Mouse (Mus musculus): ENCODE results near the gene Hist1h2ad. TPM values are rescaled to one million over a fixed set of nuclear protein-coding genes. Genes with fewer than 3 reads are reported as not detected.
"Not testable (repeated sequence)": the region's sequence is repeated elsewhere in the genome, so short reads cannot be mapped to it uniquely, and the experiment has no call there.

The Hist1h2ad gene
- polyA plus RNA-seq, 1 experiment from 2014 or later: 1.2 TPM

DNA sequence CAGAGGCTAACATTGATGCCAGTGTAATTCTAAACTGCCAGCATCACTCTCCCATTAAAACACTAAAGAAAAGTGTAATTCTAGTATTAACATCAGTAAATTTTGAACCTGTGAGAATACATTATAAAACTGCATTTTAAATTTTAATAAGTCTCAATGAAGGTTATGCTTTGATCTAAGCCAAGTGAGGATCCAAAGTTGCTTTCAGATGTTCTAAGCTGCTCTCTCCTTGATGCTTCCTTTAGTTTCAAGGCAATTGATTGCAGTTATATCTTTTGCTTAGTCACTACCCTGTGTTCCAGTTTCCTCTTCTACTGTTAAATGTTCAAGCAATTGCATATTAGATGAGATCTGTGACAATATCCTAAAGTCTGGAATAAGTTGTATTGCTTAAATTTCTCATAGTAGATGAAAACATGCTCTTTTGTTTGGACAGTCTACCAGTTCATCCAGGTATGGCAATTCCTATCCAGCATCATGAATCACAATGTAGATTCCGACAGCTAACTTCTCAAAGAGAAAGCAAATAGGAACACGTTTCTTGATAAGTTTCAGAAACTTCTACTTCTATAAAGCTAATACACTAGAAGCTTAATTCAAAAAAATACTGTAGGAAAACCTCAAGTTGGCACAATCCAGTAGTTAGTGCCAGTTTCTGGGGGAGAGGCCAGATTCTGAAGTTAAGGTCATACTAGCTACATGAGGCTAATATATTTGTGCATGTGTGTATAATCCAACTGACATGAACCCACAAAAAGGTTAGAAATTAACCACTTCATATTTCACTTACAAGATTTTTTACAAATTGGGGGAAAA is 1.8 kb upstream of the Hist1h2ad start:
- Histone ChIP-seq H3K27ac (ENCODE audit: low read length) (peak overlapping the region; percentile 96), H3K36me3 (ENCODE audit: control insufficient read depth, insufficient read depth) (no peaks in the 10 kb centered on the region), H3K9me3 (replicated peaks; ENCODE audit: control insufficient read depth, low read length) (no peaks in the 10 kb centered on the region), H3K9ac (ENCODE audit: low read length) (peak overlapping the region; percentile 76), H3K4me2 (ENCODE audit: low read depth, low read length) (peak overlapping the region; percentile 77), H3K4me1 (ENCODE audit: control insufficient read depth, insufficient read depth, low read length) (peaks cover 30% of the 10 kb centered on the region), H3K27me3 (ENCODE audit: control insufficient read depth, insufficient read depth, low read length) (no peaks in the 10 kb centered on the region), H3K4me3 (ENCODE audit: low read length) (peak overlapping the region; percentile 59)
- ATAC-seq (replicated peaks; ENCODE audit: extremely low read depth, insufficient read depth, low FRiP score): no peak
- 36% methylated on average over 2 of the region's 2 CpGs for WGBS

DNA sequence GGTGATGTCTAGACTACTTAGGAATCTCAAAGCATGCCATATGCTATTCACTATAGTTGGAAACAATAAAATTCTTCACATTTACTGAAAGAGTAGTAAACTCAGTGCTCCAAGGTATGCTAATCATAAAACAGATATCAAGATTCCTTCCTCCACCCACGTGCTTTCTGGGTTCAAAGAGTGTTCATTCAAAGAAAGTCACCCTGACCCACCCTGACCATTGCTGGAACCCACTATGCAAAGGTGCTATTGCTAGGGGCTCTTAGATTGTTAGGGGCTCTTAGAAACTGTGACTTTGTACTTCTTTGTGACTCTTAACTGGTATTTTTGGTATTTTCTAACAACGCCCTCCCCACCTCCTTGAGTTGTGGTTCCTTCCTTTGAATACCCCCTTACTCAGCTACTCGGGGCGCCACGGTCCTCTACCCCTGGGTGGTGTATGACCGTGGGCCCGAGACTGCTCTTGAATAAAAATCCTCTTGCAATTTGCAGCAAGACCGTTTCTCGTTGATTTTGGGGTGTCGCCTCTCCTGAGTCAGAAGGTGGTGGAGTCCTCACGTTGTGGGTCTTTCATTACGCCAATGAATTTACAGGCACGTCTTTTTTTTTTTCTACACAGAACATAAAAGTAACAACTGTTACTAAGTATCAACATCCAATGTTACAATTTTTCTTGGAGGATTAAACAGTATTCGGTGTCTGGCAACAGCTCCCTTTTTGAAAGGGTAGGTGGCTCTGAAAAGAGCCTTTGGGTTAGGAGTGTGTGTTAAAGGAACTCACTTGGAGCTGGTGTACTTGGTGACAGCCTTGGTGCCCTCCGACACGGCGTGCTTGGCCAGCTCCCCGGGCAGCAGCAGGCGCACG is 915 bp upstream of the Hist1h2ad start:
- 16% methylated on average over 18 of the region's 20 CpGs for WGBS
- Histone ChIP-seq H3K9ac (ENCODE audit: low read length) (peak overlapping the region; percentile 76), H3K4me1 (ENCODE audit: control insufficient read depth, insufficient read depth, low read length) (peaks cover 30% of the 10 kb centered on the region), H3K27ac (ENCODE audit: low read length) (peak overlapping the region; percentile 83), H3K4me2 (ENCODE audit: low read depth, low read length) (peak overlapping the region; percentile 77), H3K4me3 (ENCODE audit: low read length) (peak overlapping the region; percentile 47)
- not testable (repeated sequence) for H3K36me3 ChIP-seq (ENCODE audit: control insufficient read depth, insufficient read depth); H3K27me3 ChIP-seq (ENCODE audit: control insufficient read depth, insufficient read depth, low read length); ATAC-seq (replicated peaks; ENCODE audit: extremely low read depth, insufficient read depth, low FRiP score); H3K9me3 ChIP-seq (replicated peaks; ENCODE audit: control insufficient read depth, low read length)

DNA sequence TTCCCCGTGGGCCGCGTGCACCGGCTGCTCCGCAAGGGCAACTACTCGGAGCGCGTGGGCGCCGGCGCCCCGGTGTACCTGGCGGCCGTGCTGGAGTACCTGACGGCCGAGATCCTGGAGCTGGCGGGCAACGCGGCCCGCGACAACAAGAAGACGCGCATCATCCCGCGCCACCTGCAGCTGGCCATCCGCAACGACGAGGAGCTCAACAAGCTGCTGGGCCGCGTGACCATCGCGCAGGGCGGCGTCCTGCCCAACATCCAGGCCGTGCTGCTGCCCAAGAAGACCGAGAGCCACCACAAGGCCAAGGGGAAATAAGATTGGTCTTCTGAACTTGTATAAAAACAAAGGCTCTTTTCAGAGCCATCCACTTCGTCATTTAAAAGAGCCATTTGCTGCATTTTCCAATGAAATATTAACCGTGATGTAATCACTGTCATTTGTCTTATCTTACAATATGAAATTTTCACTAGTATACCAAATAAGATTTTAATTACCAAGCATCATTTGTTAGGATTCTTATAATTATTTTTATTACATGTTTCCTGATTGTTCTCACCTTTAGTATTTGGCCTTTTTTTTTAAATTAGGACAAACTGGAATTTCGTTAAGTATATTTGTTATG is 477 bp downstream of the Hist1h2ad start:
- not testable (repeated sequence) for ATAC-seq (replicated peaks; ENCODE audit: extremely low read depth, insufficient read depth, low FRiP score)
- 3% methylated on average over 8 of the region's 39 CpGs for WGBS

DNA sequence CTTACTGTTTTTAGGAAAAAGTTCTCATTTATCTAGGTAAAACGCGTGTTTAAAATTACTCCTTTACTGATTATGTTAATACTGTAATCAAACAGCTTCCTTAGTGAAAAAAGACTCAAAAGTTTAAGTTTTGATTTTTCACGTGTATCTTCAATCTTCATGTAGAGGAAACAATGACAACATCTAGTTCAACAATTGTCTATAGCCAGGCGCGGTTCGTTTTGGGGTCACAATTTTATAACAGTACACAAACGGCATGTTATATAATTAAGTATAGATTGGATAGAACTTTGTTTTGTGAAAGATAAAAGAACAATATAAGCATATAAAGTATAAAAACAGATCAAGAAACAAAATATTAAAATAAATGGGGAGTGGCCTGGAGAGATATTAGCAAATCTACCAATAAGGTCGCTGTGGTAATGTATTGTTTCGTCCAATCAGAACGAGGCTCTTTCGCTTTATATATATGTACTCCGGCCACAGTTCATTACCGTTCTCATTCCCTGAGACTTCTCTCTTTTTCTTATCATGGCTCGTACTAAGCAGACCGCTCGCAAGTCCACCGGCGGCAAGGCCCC is 1.2 kb downstream of the Hist1h2ad start, which contains the start of gene Hist1h3d:
TSS of gene Hist1h3d (plus strand) at position 493 of the 581 bp plus-strand sequence.
- H3K36me3 ChIP-seq (ENCODE audit: control insufficient read depth, insufficient read depth): no peaks in the 10 kb centered on the region
- 2% methylated on average over 17 of the region's 18 CpGs for WGBS

More for the DNA sequence above, 477 bp downstream of the Hist1h2ad start:
- Histone ChIP-seq H3K27ac (ENCODE audit: low read length) (peak overlapping the region; percentile 83), H3K4me2 (ENCODE audit: low read depth, low read length) (peak overlapping the region; percentile 77), H3K9ac (ENCODE audit: low read length) (peak overlapping the region; percentile 57; the same call in 1 of the 2 replicates), H3K4me1 (ENCODE audit: control insufficient read depth, insufficient read depth, low read length) (peaks cover 30% of the 10 kb centered on the region), H3K4me3 (ENCODE audit: low read length) (peak overlapping the region; percentile 41)
- H3K9me3 ChIP-seq (replicated peaks; ENCODE audit: control insufficient read depth, low read length); H3K27me3 ChIP-seq (ENCODE audit: control insufficient read depth, insufficient read depth, low read length); H3K36me3 ChIP-seq (ENCODE audit: control insufficient read depth, insufficient read depth): not testable (repeated sequence)

DNA sequence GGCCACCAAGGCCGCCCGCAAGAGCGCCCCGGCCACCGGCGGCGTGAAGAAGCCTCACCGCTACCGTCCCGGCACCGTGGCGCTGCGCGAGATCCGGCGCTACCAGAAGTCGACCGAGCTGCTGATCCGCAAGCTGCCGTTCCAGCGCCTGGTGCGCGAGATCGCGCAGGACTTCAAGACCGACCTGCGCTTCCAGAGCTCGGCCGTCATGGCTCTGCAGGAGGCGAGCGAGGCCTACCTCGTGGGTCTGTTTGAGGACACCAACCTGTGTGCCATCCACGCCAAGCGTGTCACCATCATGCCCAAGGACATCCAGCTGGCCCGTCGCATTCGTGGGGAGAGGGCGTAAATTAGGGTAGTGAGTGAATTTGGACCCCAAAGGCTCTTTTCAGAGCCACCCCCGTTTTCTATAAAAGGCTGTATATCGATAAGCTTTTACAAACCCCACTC is 1.7 kb downstream of the Hist1h2ad start:
- not testable (repeated sequence) for H3K9me3 ChIP-seq (replicated peaks; ENCODE audit: control insufficient read depth, low read length); H3K27me3 ChIP-seq (ENCODE audit: control insufficient read depth, insufficient read depth, low read length); H3K36me3 ChIP-seq (ENCODE audit: control insufficient read depth, insufficient read depth); ATAC-seq (replicated peaks; ENCODE audit: extremely low read depth, insufficient read depth, low FRiP score)
- H3K4me2 ChIP-seq (ENCODE audit: low read depth, low read length): peak overlapping the region; percentile 62
- H3K9ac ChIP-seq (ENCODE audit: low read length): peak overlapping the region; percentile 72
- peak overlapping the region; percentile 52 for H3K4me3 ChIP-seq (ENCODE audit: low read length)
- peaks cover 26% of the 10 kb centered on the region for H3K4me1 ChIP-seq (ENCODE audit: control insufficient read depth, insufficient read depth, low read length)
- WGBS: 2% methylated on average over 13 of the region's 40 CpGs
- peak overlapping the region; percentile 66 for H3K27ac ChIP-seq (ENCODE audit: low read length)

More for the DNA sequence above, 1.2 kb downstream of the Hist1h2ad start, which contains the start of gene Hist1h3d:
- H3K9ac ChIP-seq (ENCODE audit: low read length): peak within 1 kb of the TSS; percentile 72
- peaks cover 26% of the 10 kb centered on the region for H3K4me1 ChIP-seq (ENCODE audit: control insufficient read depth, insufficient read depth, low read length)
- ATAC-seq (replicated peaks; ENCODE audit: extremely low read depth, insufficient read depth, low FRiP score): peak; percentile 37
- peak within 1 kb of the TSS; percentile 62 for H3K4me2 ChIP-seq (ENCODE audit: low read depth, low read length)
- H3K27me3 ChIP-seq (ENCODE audit: control insufficient read depth, insufficient read depth, low read length): no peaks in the 10 kb centered on the region
- H3K27ac ChIP-seq (ENCODE audit: low read length): peak within 1 kb of the TSS; percentile 82
- H3K4me3 ChIP-seq (ENCODE audit: low read length): peak within 1 kb of the TSS; percentile 52
- H3K9me3 ChIP-seq (replicated peaks; ENCODE audit: control insufficient read depth, low read length): no peaks in the 10 kb centered on the region

DNA sequence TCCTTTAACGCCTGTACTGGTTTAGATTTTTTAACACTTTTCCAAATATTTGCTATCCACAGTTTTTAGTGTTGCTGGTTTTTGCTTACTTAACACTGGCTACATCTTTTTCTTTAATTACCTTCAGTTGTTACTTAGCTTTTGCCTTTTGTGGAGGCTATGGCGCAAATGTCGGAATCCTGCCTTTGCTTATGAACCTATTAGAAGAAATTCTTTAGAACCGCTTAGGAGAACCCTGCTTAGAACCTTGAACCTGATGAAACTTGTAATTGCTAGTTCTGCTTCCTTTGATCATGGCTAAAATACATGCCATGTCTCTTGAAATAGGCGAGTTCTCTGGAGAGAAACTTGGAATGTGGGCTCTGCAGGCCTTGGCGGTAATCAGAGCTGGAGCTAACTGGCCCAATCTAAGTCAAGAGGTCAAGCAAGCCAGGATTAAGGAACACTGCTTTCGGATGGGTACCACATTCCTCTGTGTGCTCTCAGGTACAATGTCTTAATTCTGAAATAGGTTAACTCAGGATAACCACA is 2.2 kb downstream of the Hist1h2ad start:
- Histone ChIP-seq H3K9ac (ENCODE audit: low read length) (peak overlapping the region; percentile 72), H3K4me1 (ENCODE audit: control insufficient read depth, insufficient read depth, low read length) (peaks cover 26% of the 10 kb centered on the region), H3K36me3 (ENCODE audit: control insufficient read depth, insufficient read depth) (no peaks in the 10 kb centered on the region), H3K4me2 (ENCODE audit: low read depth, low read length) (peak overlapping the region; percentile 62), H3K27ac (ENCODE audit: low read length) (peak overlapping the region; percentile 66), H3K9me3 (replicated peaks; ENCODE audit: control insufficient read depth, low read length) (no peaks in the 10 kb centered on the region), H3K4me3 (ENCODE audit: low read length) (peak overlapping the region; percentile 52), H3K27me3 (ENCODE audit: control insufficient read depth, insufficient read depth, low read length) (no peaks in the 10 kb centered on the region)
- ATAC-seq (replicated peaks; ENCODE audit: extremely low read depth, insufficient read depth, low FRiP score): no peak
- WGBS: 23% methylated on average over 7 of the region's 7 CpGs

DNA sequence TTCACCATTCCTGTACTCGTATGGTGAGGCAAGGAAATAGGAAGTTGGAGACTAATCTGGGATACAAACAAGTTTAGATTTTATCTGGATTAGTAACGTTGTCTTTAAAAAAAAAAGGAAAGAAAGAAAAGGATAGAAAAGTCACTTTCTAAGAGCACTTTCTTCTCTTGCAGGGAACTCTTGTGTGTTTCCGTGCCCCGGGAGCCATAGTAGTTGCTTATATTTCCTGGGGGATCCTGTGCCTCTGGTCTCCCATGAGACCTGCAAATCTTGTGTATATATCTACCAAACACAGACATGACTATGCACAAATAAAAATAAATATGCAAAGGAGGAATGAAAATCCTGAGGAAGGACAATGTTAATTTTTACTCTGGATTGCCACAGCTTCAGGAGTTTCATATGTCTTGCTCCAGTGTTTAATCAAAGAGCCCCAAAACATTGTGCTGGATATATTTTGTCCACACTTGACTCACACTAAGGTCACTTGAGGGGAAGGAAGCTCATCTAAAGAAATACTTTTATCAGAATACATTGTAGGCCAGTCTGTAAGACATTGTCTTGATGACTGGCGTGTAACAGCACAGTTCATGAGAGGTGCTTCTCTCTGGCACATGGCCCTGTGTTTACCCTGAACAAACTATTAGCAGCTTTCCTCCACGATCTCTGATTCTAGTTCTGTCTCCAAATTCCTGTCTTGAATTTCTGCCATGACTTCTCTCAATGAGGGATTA is 2.9 kb downstream of the Hist1h2ad start:
- H3K9me3 ChIP-seq (replicated peaks; ENCODE audit: control insufficient read depth, low read length): no peaks in the 10 kb centered on the region
- H3K36me3 ChIP-seq (ENCODE audit: control insufficient read depth, insufficient read depth): no peaks in the 10 kb centered on the region
- 56% methylated on average over 6 of the region's 6 CpGs for WGBS
- ATAC-seq (replicated peaks; ENCODE audit: extremely low read depth, insufficient read depth, low FRiP score): no peak
- H3K4me2 ChIP-seq (ENCODE audit: low read depth, low read length): peak overlapping the region; percentile 62
- H3K27me3 ChIP-seq (ENCODE audit: control insufficient read depth, insufficient read depth, low read length): no peaks in the 10 kb centered on the region
- H3K4me3 ChIP-seq (ENCODE audit: low read length): peak overlapping the region; percentile 52
- H3K4me1 ChIP-seq (ENCODE audit: control insufficient read depth, insufficient read depth, low read length): peaks cover 27% of the 10 kb centered on the region
- peak overlapping the region; percentile 66 for H3K27ac ChIP-seq (ENCODE audit: low read length)
- peak overlapping the region; percentile 72; the same call in 1 of the 2 replicates for H3K9ac ChIP-seq (ENCODE audit: low read length)

DNA sequence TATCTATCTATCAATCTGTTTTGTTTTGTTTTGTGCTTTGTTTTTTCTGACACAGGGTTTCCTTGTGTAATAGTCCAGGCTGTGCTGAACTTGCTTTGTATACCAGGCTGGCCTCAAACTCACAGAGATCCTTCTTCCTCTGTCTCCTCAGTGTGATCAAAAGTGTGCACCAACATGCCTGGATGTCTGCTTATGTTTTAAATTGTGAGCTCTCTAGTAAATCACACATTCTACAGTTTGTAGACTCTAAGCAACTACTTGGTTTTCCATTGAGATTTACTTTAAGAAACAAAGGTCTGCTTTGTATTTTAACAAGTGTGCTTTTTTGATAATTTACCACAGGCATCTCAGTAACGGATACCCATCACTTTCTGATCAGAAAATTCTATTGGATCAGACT is 3.7 kb downstream of the Hist1h2ad start:
- H3K27ac ChIP-seq (ENCODE audit: low read length): no peak overlapping the region

More for the DNA sequence above, 3.7 kb downstream of the Hist1h2ad start:
- Histone ChIP-seq H3K27me3 (ENCODE audit: control insufficient read depth, insufficient read depth, low read length) (no peaks in the 10 kb centered on the region), H3K4me2 (ENCODE audit: low read depth, low read length) (no peak overlapping the region), H3K9ac (ENCODE audit: low read length) (no peak overlapping the region), H3K9me3 (replicated peaks; ENCODE audit: control insufficient read depth, low read length) (no peaks in the 10 kb centered on the region), H3K4me3 (ENCODE audit: low read length) (no peak overlapping the region), H3K36me3 (ENCODE audit: control insufficient read depth, insufficient read depth) (no peaks in the 10 kb centered on the region), H3K4me1 (ENCODE audit: control insufficient read depth, insufficient read depth, low read length) (peaks cover 24% of the 10 kb centered on the region)
- 95% methylated on average over 1 of the region's 1 CpGs for WGBS
- no peak for ATAC-seq (replicated peaks; ENCODE audit: extremely low read depth, insufficient read depth, low FRiP score)
